Mouse (Mus musculus) embryo, embryonic 9.5 days (tissue): ENCODE results near the gene Tmem229b.
"Not testable (repeated sequence)": the region's sequence is repeated elsewhere in the genome, so short reads cannot be mapped to it uniquely, and the experiment has no call there.

Experiments used
- DNase-seq: peaks from one replicate; pipeline ENCODE4 v3.0.0-alpha.2; 2017; ENCODE audit errors: extremely low spot score

Gene Tmem229b

GRCm38 (mm10) chr12:79006478-79007125 lies 825 bp downstream of the Tmem229b start:
- DNase-seq = peak; percentile 57

GRCm38 (mm10) chr12:79006076-79006475 lies 1.4 kb downstream of the Tmem229b start:
- no peak for DNase-seq

- DNase-seq = no peak
Observed at GRCm38 (mm10) chr12:79005456-79005855, 2.0 kb downstream of the Tmem229b start.

- DNase-seq = no peak
Observed at GRCm38 (mm10) chr12:79002978-79003377, 4.4 kb downstream of the Tmem229b start.

- no peak for DNase-seq
Observed at GRCm38 (mm10) chr12:79002406-79002805, 5.0 kb downstream of the Tmem229b start.

- no peak for DNase-seq
Observed at GRCm38 (mm10) chr12:78996711-78997110, 10.7 kb downstream of the Tmem229b start.

GRCm38 (mm10) chr12:78996271-78996670 lies 11.2 kb downstream of the Tmem229b start:
- DNase-seq = no peak

GRCm38 (mm10) chr12:78987581-78988081 lies 19.8 kb downstream of the Tmem229b start:
- no peak for DNase-seq

GRCm38 (mm10) chr12:78984035-78984432 lies 23.4 kb downstream of the Tmem229b start:
- DNase-seq = no peak

- no peak for DNase-seq
Observed at GRCm38 (mm10) chr12:78983296-78984034, 24.0 kb downstream of the Tmem229b start.

GRCm38 (mm10) chr12:78981938-78982825 lies 25.2 kb downstream of the Tmem229b start:
- no peak for DNase-seq

- no peak for DNase-seq
Observed at GRCm38 (mm10) chr12:78981131-78981530, 26.3 kb downstream of the Tmem229b start.

GRCm38 (mm10) chr12:78980683-78981091 lies 26.7 kb downstream of the Tmem229b start:
- DNase-seq = no peak

GRCm38 (mm10) chr12:78977552-78977951 lies 29.9 kb downstream of the Tmem229b start:
- DNase-seq = no peak

- DNase-seq = no peak
Observed at GRCm38 (mm10) chr12:78977078-78977477, 30.3 kb downstream of the Tmem229b start.

- DNase-seq = no peak
Observed at GRCm38 (mm10) chr12:78975836-78976235, 31.6 kb downstream of the Tmem229b start.

- DNase-seq = no peak
Observed at GRCm38 (mm10) chr12:78974767-78975166, 32.7 kb downstream of the Tmem229b start.

- no peak for DNase-seq
Observed at GRCm38 (mm10) chr12:78973779-78974178, 33.6 kb downstream of the Tmem229b start.

- DNase-seq = no peak
Observed at GRCm38 (mm10) chr12:78971649-78972048, 35.8 kb downstream of the Tmem229b start.

GRCm38 (mm10) chr12:78970725-78971124 lies 36.7 kb downstream of the Tmem229b start:
- no peak for DNase-seq

GRCm38 (mm10) chr12:78964496-78964895 lies 42.9 kb downstream of the Tmem229b start:
- not testable (repeated sequence) for DNase-seq

- no peak for DNase-seq
Observed at GRCm38 (mm10) chr12:78956405-78956804, 51.0 kb downstream of the Tmem229b start.
